Mouse (Mus musculus) kidney, postnatal 10 days (tissue): ENCODE data around the gene Ptprn2.
A peak's percentile ranks its signal among the peaks of the same experiment; 100 is the strongest.

Experiments used
- DNase-seq: peaks from one replicate; pipeline ENCODE4 v3.0.0; 2021; ENCODE audit warnings: mixed read lengths

The Ptprn2 gene

DNA sequence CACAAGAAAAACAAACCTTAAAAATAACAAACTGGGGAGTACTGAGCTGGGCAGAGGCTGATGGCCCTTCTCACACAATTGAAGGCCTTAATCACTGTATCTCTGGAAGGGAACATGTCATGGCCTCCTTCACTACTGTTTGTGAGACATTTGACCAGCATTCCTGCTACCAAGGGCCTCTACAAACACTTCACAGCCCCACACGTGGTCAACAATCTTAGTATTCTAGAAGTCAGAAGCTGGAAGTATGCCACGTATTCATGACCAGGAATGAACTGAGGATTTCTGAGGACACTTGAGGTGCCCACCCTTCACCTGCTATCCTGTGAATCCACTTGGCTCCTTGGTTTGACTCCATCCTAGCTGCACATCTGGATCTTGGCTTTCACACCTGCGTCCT lies 302.8 kb downstream of the Ptprn2 start:
- no peak for DNase-seq

DNA sequence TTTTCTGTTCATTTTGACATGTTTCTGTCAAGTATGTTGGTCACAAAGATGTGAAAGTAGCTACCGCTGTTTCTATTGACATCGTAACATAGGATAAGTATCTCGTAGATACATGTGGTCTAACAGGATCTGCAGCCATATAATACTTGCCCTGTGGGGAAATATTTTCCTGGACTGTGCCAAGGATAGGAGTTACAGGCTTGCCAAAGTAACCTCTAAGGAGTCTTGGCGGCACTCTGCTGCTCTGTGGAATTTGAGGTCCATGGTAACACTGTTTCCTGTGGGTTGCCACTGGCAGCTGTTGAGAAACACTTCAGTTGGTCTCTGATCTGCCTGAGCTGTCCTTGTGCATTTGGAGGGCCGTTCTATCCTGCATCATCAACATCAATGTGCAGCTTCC lies 317.8 kb downstream of the Ptprn2 start:
- no peak for DNase-seq

DNA sequence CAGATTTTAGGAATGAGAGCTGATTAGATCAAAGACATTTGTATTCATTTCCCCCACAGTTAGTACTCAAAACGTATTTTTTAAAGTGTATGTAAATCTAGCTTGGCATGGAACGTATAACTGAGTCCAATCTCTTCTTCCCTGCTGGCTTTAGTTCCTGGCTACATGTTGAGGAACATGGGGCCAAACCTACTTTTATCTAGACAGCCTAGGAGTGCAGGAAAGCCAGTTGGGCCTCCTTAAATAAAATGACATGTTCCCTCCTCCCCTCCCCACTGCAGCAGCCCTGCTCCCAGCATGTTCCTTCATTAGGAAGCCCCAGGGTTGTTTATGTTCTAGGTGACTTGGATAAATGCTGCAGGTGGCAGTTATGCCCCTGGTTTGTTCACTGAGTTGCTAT lies 319.2 kb downstream of the Ptprn2 start:
- no peak for DNase-seq

GRCm38 (mm10) chr12:116805129-116805809 lies 319.7 kb downstream of the Ptprn2 start:
- no peak for DNase-seq

GRCm38 (mm10) chr12:116806089-116806488 lies 320.6 kb downstream of the Ptprn2 start:
- DNase-seq: no peak

DNA sequence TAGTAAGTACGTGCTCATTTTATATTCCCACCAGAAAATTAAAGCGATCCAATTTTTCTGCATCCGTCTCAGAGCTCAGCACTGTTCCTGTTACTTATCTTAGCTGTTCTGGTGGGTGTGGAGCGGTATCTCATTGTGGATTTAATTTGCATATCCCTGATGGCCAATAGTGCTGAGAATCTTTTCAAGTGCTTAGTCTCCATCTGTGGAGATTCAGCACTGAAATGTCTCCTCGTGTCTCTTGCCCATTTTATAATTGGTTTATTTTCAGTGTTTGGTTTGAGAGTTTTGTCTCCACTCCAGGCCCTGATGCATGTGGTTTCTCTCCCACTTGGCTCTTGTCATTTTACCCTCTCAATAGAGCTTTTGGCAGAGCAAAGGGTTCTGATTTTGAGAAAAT lies 327.5 kb downstream of the Ptprn2 start:
- no peak for DNase-seq

GRCm38 (mm10) chr12:116819836-116820235 lies 334.3 kb downstream of the Ptprn2 start:
- DNase-seq: no peak

DNA sequence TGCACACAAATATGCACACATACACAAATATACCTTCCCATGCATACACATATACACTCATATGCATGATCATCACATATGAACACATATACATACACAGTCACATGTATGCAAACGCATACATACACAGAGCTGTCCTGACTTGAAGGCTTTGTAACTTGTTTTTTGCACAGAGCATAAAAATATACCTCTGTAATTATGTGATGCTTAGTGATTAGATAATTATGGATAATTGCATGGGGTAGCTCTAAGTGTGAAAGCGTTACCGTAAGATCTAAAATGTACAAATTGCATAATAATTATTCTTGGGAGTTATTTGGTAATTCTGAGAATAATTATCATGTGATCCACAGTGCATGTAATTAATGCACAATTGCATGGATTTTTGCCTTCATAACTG lies 337.8 kb downstream of the Ptprn2 start:
- DNase-seq: no peak

GRCm38 (mm10) chr12:116827748-116828147 lies 342.2 kb downstream of the Ptprn2 start:
- DNase-seq: peak; percentile 6

DNA sequence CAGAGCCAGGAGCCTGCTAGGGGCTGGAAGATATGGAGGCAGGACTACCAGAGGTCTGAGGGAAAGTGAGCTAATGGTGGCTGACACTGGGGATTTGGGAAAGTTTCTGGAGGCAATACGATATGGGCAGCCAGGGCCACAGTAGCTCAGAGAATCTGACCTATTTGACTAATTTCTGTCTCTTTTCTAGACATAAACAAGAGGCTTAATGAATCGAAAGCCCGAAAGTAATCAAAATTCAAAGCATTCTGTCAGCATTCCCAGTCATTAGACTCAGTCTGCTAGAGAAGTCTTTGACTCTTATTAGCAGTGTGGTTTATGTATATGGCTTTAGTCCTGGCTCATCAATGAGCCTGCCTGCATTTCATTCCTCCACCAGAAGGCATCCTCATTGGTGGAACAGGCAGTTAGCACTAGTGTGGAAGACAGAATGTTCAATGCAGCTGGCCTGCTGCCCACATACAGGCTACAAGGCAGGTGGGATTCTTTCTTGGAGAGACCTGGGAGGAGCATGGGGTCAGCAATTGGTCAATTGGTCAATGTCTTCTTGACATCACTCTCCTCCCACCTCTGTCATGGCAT lies 353.2 kb downstream of the Ptprn2 start:
- no peak for DNase-seq

DNA sequence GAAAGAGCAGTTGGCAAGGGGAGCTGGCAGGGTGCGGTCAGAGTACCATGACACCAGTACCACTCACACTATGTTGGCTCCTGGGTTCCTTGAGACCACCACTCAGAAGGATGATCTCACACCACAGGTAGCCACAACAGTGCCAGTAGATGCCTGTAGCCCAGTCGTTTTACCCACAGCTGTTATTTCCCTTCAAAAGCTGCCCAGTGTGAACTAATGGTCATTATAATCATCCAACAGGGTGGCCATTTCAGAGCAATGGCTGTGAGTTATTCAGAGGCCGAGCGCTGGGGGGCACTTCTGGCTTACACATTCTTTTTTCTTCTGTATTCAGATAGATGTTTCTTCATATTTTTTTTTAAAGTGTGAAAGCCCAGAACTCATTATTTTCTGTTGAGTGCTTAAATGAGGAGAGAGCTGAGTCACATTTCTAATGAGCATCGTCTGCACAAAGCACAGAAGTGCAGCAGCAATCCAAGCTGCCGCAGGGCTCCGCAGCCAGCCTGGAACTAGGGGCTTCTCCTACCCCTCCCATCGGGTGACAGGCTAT lies 357.3 kb downstream of the Ptprn2 start:
- no peak for DNase-seq

GRCm38 (mm10) chr12:116846220-116846619 lies 360.7 kb downstream of the Ptprn2 start:
- DNase-seq: no peak

DNA sequence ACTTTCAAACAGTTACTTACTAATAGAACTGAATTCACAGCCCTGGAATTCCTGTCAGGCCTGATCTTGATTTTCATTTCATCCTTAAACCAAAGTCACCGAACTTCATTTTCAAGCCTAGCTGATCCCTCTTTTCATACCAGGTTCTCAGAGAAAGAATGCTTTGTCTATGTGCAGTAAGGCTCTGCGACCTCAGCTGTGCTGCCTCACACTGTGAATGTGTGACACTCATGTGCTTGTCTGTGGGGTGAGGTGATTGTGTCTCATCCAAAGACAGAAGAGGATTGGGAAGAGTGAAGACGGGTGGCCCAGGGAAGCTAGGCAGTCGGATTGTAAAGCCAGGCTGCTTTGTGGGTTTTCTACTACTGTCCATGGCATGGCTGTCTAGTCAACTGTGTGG lies 361.5 kb downstream of the Ptprn2 start:
- no peak for DNase-seq

GRCm38 (mm10) chr12:116856307-116856706 lies 370.8 kb downstream of the Ptprn2 start:
- DNase-seq: no peak

DNA sequence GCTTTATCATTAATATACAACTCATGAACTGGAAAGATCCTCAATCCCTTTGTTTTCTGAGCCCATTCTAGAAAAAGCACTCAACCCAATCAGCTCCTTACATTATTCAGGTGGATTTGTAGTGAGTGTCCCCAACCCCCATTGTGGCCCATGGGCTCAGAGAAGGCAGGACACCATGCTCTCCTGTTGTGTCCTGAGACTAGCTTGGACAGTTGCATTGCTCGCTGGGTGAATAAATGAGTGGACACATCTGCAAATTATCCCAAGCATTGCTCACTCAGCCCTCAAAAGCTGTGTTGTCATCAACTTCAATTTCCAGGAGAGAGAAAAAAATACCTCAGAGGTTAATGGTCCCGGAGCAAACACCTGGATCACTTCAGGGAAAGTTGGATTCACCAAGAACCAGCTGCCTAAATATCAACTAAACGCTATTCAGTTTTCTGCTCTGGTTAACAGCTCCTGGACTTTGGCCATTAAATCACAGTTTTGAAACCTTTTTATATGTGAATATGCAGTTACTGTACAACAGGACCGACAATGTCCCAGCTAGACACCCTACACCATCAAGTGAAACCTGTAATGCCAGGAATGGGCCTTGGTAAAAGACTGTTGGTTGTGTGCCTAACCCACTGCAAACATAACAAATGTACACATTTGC lies 376.0 kb downstream of the Ptprn2 start:
- DNase-seq: peak; percentile 6

DNA sequence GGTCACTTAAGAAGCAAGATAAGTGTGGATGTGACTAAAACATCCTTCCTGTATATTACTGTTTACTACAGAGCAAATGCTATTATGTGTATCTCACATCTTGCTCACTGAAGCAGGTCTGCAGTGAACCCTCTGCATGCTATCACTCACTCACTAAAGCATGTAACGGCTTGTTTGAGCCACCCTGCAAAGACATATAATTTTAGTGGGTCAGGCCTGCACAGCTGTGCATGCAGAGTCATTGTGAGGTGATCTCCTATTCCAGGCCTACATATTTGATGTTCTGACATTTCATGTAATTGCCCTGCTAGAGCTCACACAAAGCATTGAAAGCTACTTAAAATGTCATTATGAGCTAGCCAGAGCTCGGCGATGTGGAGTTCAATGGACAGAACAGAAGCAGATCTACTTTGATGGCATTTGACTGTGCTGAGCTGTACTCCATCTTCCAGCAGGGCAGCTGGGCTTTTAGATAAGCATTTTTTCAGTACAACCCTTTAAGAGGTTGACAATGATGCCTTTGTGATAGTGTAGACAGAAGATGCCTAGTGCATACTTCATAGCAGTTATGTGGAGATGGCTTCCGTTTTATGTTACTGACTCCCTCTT lies 377.9 kb downstream of the Ptprn2 start:
- DNase-seq: no peak

DNA sequence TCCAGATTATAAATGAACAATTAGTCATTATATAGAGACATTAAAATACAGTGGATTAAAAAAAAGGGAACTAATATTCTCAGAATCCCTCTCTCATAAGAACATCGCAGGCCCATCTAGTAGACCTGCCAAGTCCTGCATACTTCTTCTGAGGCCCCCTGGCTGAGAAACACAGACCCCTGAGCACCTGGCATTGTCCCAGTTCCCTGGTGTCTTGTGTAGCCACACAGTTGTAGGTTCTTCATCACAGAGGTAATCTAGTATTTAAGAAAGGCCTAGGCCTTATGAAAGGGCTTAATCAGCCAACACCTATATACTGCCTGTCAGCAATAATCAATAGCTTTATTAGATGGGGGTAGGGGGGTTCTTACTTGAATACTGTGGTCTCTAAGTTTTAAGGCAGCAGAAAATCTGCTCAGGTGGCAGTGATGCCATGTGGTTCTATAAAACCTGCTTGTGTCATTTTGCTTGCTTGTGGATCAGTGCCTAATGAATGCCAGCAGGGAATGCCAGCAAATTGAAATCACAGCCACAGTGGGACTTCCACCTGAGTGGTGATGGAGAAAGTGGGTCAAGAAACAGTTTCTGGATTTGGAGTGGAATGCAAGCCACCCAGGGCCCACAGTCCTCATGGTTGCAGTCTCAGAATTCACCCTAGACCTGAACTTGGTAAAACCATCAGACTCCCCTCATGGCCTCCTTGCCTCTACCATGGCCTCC lies 388.5 kb downstream of the Ptprn2 start:
- DNase-seq: no peak

GRCm38 (mm10) chr12:116887496-116888281 lies 402.2 kb downstream of the Ptprn2 start:
- no peak for DNase-seq

DNA sequence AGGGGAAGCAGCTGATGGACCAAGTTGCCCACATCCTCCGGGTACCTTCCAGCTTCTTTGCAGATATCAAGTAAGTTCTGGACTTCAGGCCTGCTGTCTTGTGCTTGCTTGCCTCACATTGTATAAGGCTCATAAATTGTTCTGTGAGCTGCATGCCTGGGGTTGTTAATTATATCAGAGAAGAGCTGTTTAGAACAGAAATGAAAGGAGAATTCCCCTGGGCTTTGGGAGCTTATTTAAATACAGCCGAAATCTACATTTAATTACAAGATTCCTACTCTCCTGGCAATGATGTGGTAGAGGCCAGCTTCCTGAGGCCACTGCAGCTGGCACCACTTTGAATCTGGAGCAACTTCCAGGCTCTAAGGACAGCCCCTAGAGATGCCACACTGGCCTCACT lies 403.3 kb downstream of the Ptprn2 start:
- no peak for DNase-seq

- no peak for DNase-seq
Measured at GRCm38 (mm10) chr12:116892584-116892983, 407.1 kb downstream of the Ptprn2 start.

GRCm38 (mm10) chr12:116896651-116897050 lies 411.1 kb downstream of the Ptprn2 start:
- no peak for DNase-seq

DNA sequence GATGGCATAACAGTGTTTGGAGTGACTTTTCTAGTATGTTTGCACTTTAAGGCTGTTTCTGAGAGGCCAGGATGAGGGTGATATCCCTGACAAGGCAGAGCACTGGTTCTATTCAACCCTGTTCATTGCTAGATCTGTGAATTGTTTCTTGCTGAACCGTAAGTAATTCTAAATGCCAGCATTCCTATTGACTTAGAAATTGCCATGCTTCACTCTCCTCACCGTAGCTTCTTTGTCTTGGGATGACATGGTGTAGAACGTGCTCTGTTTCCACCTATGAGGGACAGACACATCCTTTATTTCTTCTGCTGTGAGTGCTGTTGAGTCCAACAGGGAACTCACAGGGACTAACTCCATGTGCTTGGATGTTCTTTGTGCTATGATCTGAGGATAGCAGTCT lies 416.3 kb downstream of the Ptprn2 start:
- DNase-seq: no peak
